In the genomic region with DNA sequence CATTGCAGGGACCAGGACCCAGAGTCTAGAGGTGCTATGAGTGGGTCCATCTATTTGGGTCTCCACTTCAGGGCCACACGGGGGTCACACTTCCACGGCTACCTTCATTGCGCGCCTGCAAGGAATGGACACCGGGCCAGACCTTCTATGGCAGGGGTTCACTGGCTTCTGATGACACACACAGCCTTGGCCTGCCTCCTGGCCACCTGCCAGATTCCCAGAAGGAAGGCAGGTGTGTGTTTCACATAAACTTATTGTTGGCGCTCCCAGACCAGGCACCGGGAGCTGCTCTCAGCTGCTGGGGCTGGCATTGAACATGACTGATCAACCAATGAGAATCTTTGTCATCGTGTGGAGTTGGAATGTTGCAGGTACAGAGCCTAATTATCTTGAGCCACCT, we compare ENCODE assay signal across 29 mouse cellular contexts. TPM values are rescaled to one million over a fixed set of nuclear protein-coding genes. Genes with fewer than 3 reads are reported as not detected.
DNase-seq lines count a peak whose midpoint lies in the region; ATAC-seq lines count a peak whose summit lies in the region.
"Had no signal": no experiment of that assay in that cellular context is flagged by ENCODE, and none has a peak within 500 bp of the region (broad histone marks: within the 10 kb centered on the region; RNA-seq: fewer than 3 reads in every experiment).

No protein-coding gene starts in this region.

- H3K27ac ChIP-seq in kidney, embryonic 16.5 days (ENCODE audit: low read length), result no peak overlapping the region
- no peak overlapping the region for H3K27ac ChIP-seq in stomach, embryonic 16.5 days (ENCODE audit: low read length)
- H3K27ac ChIP-seq: embryonic facial prominence, embryonic 15.5 days; forebrain, embryonic 12.5 days; hindbrain, embryonic 10.5 days; hindbrain, embryonic 15.5 days; liver, embryonic 14.5 days; neural tube, embryonic 15.5 days; stomach, embryonic 15.5 days had no signal

- H3K9ac ChIP-seq in kidney, embryonic 16.5 days (replicated peaks; ENCODE audit: low read length), result no peak overlapping the region
- H3K9ac ChIP-seq in stomach, embryonic 16.5 days (ENCODE audit: low read length), result no peak overlapping the region
- H3K9ac ChIP-seq: embryonic facial prominence, embryonic 15.5 days; forebrain, embryonic 12.5 days; hindbrain, embryonic 15.5 days; liver, embryonic 14.5 days; lung, embryonic 14.5 days; neural tube, embryonic 15.5 days; stomach, embryonic 15.5 days had no signal

- peak; percentile 32 to 55 for DNase-seq in cerebellum, postnatal 14 days
- DNase-seq in cerebellum, adult 18-20 months, result no peak
- no peak for DNase-seq in kidney, adult 9 months
- DNase-seq in large intestine, adult 2 months (ENCODE audit: low read depth, low spot score), result peak; percentile 32
- DNase-seq in heart, adult 18-20 months, result no peak
- DNase-seq: B cell, adult 2 months; cerebellum, adult 9-10 months; gastrocnemius, postnatal 10 days; heart, postnatal 14 days; layer of hippocampus, postnatal 36 days; liver; lung, embryonic 14.5 days; lung, postnatal 14 days; midbrain, embryonic 14.5 days; retina, postnatal 1 day; right cerebral cortex, postnatal 14 days; thymus, adult 18-20 months; thymus, postnatal 25 days had no signal

- no peaks in the 10 kb centered on the region for H3K27me3 ChIP-seq in kidney, embryonic 16.5 days (ENCODE audit: insufficient read depth, low read length)
- H3K27me3 ChIP-seq in stomach, embryonic 16.5 days (ENCODE audit: control insufficient read depth, insufficient read depth, low read length), result no peaks in the 10 kb centered on the region
- H3K27me3 ChIP-seq: embryonic facial prominence, embryonic 15.5 days; forebrain, embryonic 12.5 days; hindbrain, embryonic 15.5 days; neural tube, embryonic 15.5 days; stomach, embryonic 15.5 days had no signal

- H3K9me3 ChIP-seq in kidney, embryonic 16.5 days (ENCODE audit: low read length), result no peaks in the 10 kb centered on the region
- H3K9me3 ChIP-seq in stomach, embryonic 16.5 days (replicated peaks; ENCODE audit: control insufficient read depth, low read length), result no peaks in the 10 kb centered on the region
- H3K9me3 ChIP-seq: embryonic facial prominence, embryonic 15.5 days; forebrain, embryonic 12.5 days; hindbrain, embryonic 10.5 days; hindbrain, embryonic 15.5 days; neural tube, embryonic 15.5 days; stomach, embryonic 15.5 days had no signal

- H3K4me1 ChIP-seq in kidney, embryonic 16.5 days (ENCODE audit: insufficient read depth, low read length), result no peaks in the 10 kb centered on the region
- H3K4me1 ChIP-seq in stomach, embryonic 16.5 days (ENCODE audit: control insufficient read depth, insufficient read depth, low read length), result no peaks in the 10 kb centered on the region
- H3K4me1 ChIP-seq: forebrain, embryonic 12.5 days; hindbrain, embryonic 10.5 days; hindbrain, embryonic 15.5 days; neural tube, embryonic 15.5 days; stomach, embryonic 15.5 days had no signal

- H3K36me3 ChIP-seq in kidney, embryonic 16.5 days (ENCODE audit: insufficient read depth, low read length), result peaks cover 13% of the 10 kb centered on the region
- H3K36me3 ChIP-seq in stomach, embryonic 16.5 days (ENCODE audit: control insufficient read depth, insufficient read depth, low read length), result peaks cover 7% of the 10 kb centered on the region; the same call in 1 of the 2 replicates

- H3K4me3 ChIP-seq in kidney, embryonic 16.5 days (ENCODE audit: low read length), result no peak overlapping the region
- H3K4me3 ChIP-seq in stomach, embryonic 16.5 days (replicated peaks; ENCODE audit: low read length), result no peak overlapping the region
- H3K4me3 ChIP-seq: embryonic facial prominence, embryonic 15.5 days; forebrain, embryonic 12.5 days; hindbrain, embryonic 10.5 days; hindbrain, embryonic 15.5 days; neural tube, embryonic 15.5 days; stomach, embryonic 15.5 days had no signal

- H3K4me2 ChIP-seq in kidney, embryonic 16.5 days (replicated peaks; ENCODE audit: low read depth, low read length), result no peak overlapping the region
- H3K4me2 ChIP-seq in stomach, embryonic 16.5 days (ENCODE audit: low read depth, low read length), result no peak overlapping the region
- H3K4me2 ChIP-seq: embryonic facial prominence, embryonic 15.5 days; forebrain, embryonic 12.5 days; hindbrain, embryonic 15.5 days; lung, embryonic 14.5 days; neural tube, embryonic 15.5 days; stomach, embryonic 15.5 days had no signal

- peak; percentile 19; the same call in 1 of the 2 replicates for ATAC-seq in kidney, embryonic 16.5 days (ENCODE audit: low FRiP score, low TSS enrichment)
- peak; percentile 27 for ATAC-seq in stomach, embryonic 16.5 days (ENCODE audit: insufficient read depth, low FRiP score)
- ATAC-seq: inflammation-experienced regulatory T-cells, adult 6 months had no signal

- 82% methylated on average over 8 of the region's 8 CpGs for WGBS in kidney, embryonic 16.5 days
- 47% methylated on average over 8 of the region's 8 CpGs for WGBS in large intestine, adult 2 months
- WGBS in stomach, embryonic 16.5 days, result 77% methylated on average over 8 of the region's 8 CpGs

RNA-seq across cellular contexts. Expression of gene Srsf2, which starts 25.6 kb away (rescaled TPM):
- 729 and 742 TPM in 2 replicates for polyA plus RNA-seq in kidney, embryonic 16.5 days (2015; fragmentation: Nextera tagmentation; extraction: Ambion mirVana)
- 264 and 426 TPM in 2 replicates for polyA plus RNA-seq in large intestine, adult 2 months (2012; rRNA removed)
- 528 and 578 TPM in 2 replicates for polyA plus RNA-seq in stomach, embryonic 16.5 days (2015; fragmentation: Nextera tagmentation; extraction: Ambion mirVana)
- total RNA-seq in heart, adult 18-20 months (2021), result 100 to 1,000 TPM in 1 of 2 experiments, 10 to 100 TPM in 1; 89.2 to 109 TPM

RNA-seq across cellular contexts. Expression of gene Mfsd11, which starts 26.2 kb away (rescaled TPM):
- 38.8 and 41.2 TPM in 2 replicates for polyA plus RNA-seq in kidney, embryonic 16.5 days (2015; fragmentation: Nextera tagmentation; extraction: Ambion mirVana)
- 18.1 and 27.2 TPM in 2 replicates for polyA plus RNA-seq in large intestine, adult 2 months (2012; rRNA removed)
- 33.3 and 43.7 TPM in 2 replicates for polyA plus RNA-seq in stomach, embryonic 16.5 days (2015; fragmentation: Nextera tagmentation; extraction: Ambion mirVana)
- 10 to 100 TPM; 30.7 to 33.7 TPM for total RNA-seq in heart, adult 18-20 months (2021)

RNA-seq across cellular contexts. Expression of gene Jmjd6, which starts 35.2 kb away (rescaled TPM):
- polyA plus RNA-seq in kidney, embryonic 16.5 days (2015; fragmentation: Nextera tagmentation; extraction: Ambion mirVana), result 74.8 and 77.8 TPM in 2 replicates
- polyA plus RNA-seq in large intestine, adult 2 months (2012; rRNA removed), result 26.6 and 30.2 TPM in 2 replicates
- 68.8 and 69.1 TPM in 2 replicates for polyA plus RNA-seq in stomach, embryonic 16.5 days (2015; fragmentation: Nextera tagmentation; extraction: Ambion mirVana)
- total RNA-seq in heart, adult 18-20 months (2021), result 10 to 100 TPM; 37.5 to 42.3 TPM

RNA-seq across cellular contexts. Expression of gene Mettl23, which starts 35.4 kb away (rescaled TPM):
- polyA plus RNA-seq in kidney, embryonic 16.5 days (2015; fragmentation: Nextera tagmentation; extraction: Ambion mirVana), result 54.9 and 60.6 TPM in 2 replicates
- polyA plus RNA-seq in large intestine, adult 2 months (2012; rRNA removed), result 21.8 and 22.4 TPM in 2 replicates
- 51.9 and 58.9 TPM in 2 replicates for polyA plus RNA-seq in stomach, embryonic 16.5 days (2015; fragmentation: Nextera tagmentation; extraction: Ambion mirVana)
- 10 to 100 TPM; 38.3 to 46.4 TPM for total RNA-seq in heart, adult 18-20 months (2021)

RNA-seq across cellular contexts. Expression of gene Mgat5b, which starts 40.2 kb away (rescaled TPM):
- 0.21 and 0.24 TPM in 2 replicates for polyA plus RNA-seq in kidney, embryonic 16.5 days (2015; fragmentation: Nextera tagmentation; extraction: Ambion mirVana)
- 0.03 and 0.15 TPM in 2 replicates for polyA plus RNA-seq in large intestine, adult 2 months (2012; rRNA removed)
- polyA plus RNA-seq in stomach, embryonic 16.5 days (2015; fragmentation: Nextera tagmentation; extraction: Ambion mirVana), result 0.50 and 0.67 TPM in 2 replicates
- under 1 TPM; 0.10 to 0.15 TPM for total RNA-seq in heart, adult 18-20 months (2021)
- total RNA-seq: common myeloid progenitor, adult 5-6 weeks had no signal
- polyA plus RNA-seq: inflammation-experienced regulatory T-cells, adult 6 months; liver, embryonic 14.5 days had no signal

Comparison
In these comparisons a context has a peak if more than half of its experiments do, and no peak if none do; other contexts are left out.
1. DNase-seq: peak in cerebellum, postnatal 14 days (2 of 2) and large intestine, adult 2 months (single experiment); none in cerebellum, adult 18-20 months (0 of 2), kidney, adult 9 months (single experiment) and heart, adult 18-20 months (0 of 2).